Mouse (Mus musculus) CH12.LX (cell line): ENCODE data around the gene Ddb2. TPM values are rescaled to one million over a fixed set of nuclear protein-coding genes. Genes with fewer than 3 reads are reported as not detected.

Experiments used
- DNase-seq: peaks from one replicate; pipeline ENCODE4 v3.0.0-alpha.2; 2013; ENCODE audit errors: extremely low read depth
- H3K27ac ChIP-seq: 2 replicates; pipeline ENCODE4 v1.5.1; 2012; ENCODE audit warnings: low read depth, mild to moderate bottlenecking, control low read depth, moderate library complexity; ENCODE audit not compliant: insufficient read depth
- H3K27me3 ChIP-seq: replicated peaks from 2 replicates; pipeline ENCODE3; 2012; ENCODE audit warnings: inconsistent platforms
- H3K36me3 ChIP-seq, 2 experiments: replicated peaks in 1 of 2; 2 replicates each; pipeline versions ENCODE3 to v1.6.1; 2012; ENCODE audit warnings: inconsistent platforms in 1 of 2, low read length in 1 of 2, mild to moderate bottlenecking in 1 of 2, mixed read lengths in 1 of 2, moderate library complexity in 1 of 2; ENCODE audit not compliant: control insufficient read depth in 1 of 2, insufficient read depth in 1 of 2
- H3K4me1 ChIP-seq, 2 experiments: 2 replicates each; pipeline ENCODE4 v1.6.1; 2012; ENCODE audit warnings: inconsistent platforms in 1 of 2, moderate library complexity in 1 of 2; ENCODE audit not compliant: insufficient read depth in 2 of 2, control insufficient read depth in 1 of 2
- H3K4me2 ChIP-seq: 2 replicates; pipeline ENCODE4 v1.6.1; 2012; ENCODE audit warnings: low read depth, mild to moderate bottlenecking, control low read depth; ENCODE audit not compliant: poor library complexity, insufficient read depth, severe bottlenecking
- H3K4me3 ChIP-seq, 3 experiments: fragments of 150-350 bp in 1 of 3; sonication (generic) in 1 of 3; replicated peaks in 1 of 3; 2 replicates each; pipeline versions ENCODE3 to v1.5.1; 2011 to 2012; ENCODE audit warnings: low read depth in 2 of 3, low read length in 2 of 3, mild to moderate bottlenecking in 2 of 3, moderate library complexity in 2 of 3, control low read depth in 1 of 3, improper control_type of control experiment in 1 of 3, inconsistent platforms in 1 of 3, mixed read lengths in 1 of 3; ENCODE audit not compliant: poor library complexity in 1 of 3
- H3K79me2 ChIP-seq: replicated peaks from 2 replicates; pipeline ENCODE4 v1.6.1; 2012; ENCODE audit warnings: mild to moderate bottlenecking, moderate library complexity; ENCODE audit not compliant: control insufficient read depth, poor library complexity, insufficient read depth, severe bottlenecking; ENCODE audit errors: extremely low read depth
- H3K9ac ChIP-seq: 2 replicates; pipeline ENCODE4 v1.6.1; 2012; ENCODE audit warnings: low read depth, mild to moderate bottlenecking, control low read depth, moderate library complexity; ENCODE audit not compliant: insufficient read depth
- H3K9me3 ChIP-seq: replicated peaks from 2 replicates; pipeline ENCODE3; 2012; ENCODE audit warnings: low read length, inconsistent platforms, mixed read lengths
- BHLHE40 ChIP-seq: IDR thresholded peaks from 2 replicates; pipeline ENCODE4 v1.6.1; 2011; ENCODE audit warnings: mild to moderate bottlenecking, low read depth, low read length, improper control_type of control experiment
- CHD1 ChIP-seq: IDR thresholded peaks from 2 replicates; pipeline ENCODE4 v1.6.1; 2012; ENCODE audit warnings: low read depth, low read length, improper control_type of control experiment, inconsistent platforms
- CHD2 ChIP-seq: IDR thresholded peaks from 2 replicates; pipeline ENCODE4 v1.6.1; 2011; ENCODE audit warnings: low read length, improper control_type of control experiment
- CTCF ChIP-seq, 2 experiments: IDR thresholded peaks in 1 of 2; conservative IDR thresholded peaks in 1 of 2; 2 replicates each; pipeline ENCODE4 v1.5.1; 2011 to 2012; ENCODE audit warnings: low read depth in 2 of 2, low read length in 2 of 2, improper control_type of control experiment in 1 of 2, inconsistent platforms in 1 of 2, mild to moderate bottlenecking in 1 of 2, moderate library complexity in 1 of 2
- E2F4 ChIP-seq: IDR thresholded peaks from 2 replicates; pipeline ENCODE4 v1.6.1; 2011; ENCODE audit warnings: low read depth, low read length, improper control_type of control experiment; ENCODE audit not compliant: insufficient replicate concordance
- EP300 ChIP-seq: IDR thresholded peaks from 2 replicates; pipeline ENCODE4 v1.6.1; 2011; ENCODE audit warnings: low read length, improper control_type of control experiment
- GABPA ChIP-seq: IDR thresholded peaks from 2 replicates; pipeline ENCODE4 v1.6.1; 2012; ENCODE audit warnings: low read depth, low read length, improper control_type of control experiment, inconsistent platforms; ENCODE audit not compliant: insufficient replicate concordance
- HCFC1 ChIP-seq: IDR thresholded peaks from 2 replicates; pipeline ENCODE4 v1.6.1; 2012; ENCODE audit warnings: low read depth, mild to moderate bottlenecking, inconsistent platforms, low read length, improper control_type of control experiment
- JUND ChIP-seq: conservative IDR thresholded peaks from 2 replicates; pipeline ENCODE4 v1.6.1; 2011; ENCODE audit warnings: low read depth, low read length, improper control_type of control experiment
- KAT2A ChIP-seq: IDR thresholded peaks from 2 replicates; pipeline ENCODE4 v1.6.1; 2012; ENCODE audit warnings: low read length, improper control_type of control experiment, inconsistent platforms; ENCODE audit not compliant: insufficient replicate concordance
- MAFK ChIP-seq: IDR thresholded peaks from 2 replicates; pipeline ENCODE4 v1.6.1; 2011; ENCODE audit warnings: low read length, improper control_type of control experiment; ENCODE audit not compliant: insufficient replicate concordance
- MAX ChIP-seq: IDR thresholded peaks from 2 replicates; pipeline ENCODE4 v1.6.1; 2011; ENCODE audit warnings: low read length, improper control_type of control experiment
- MEF2A ChIP-seq: IDR thresholded peaks from 2 replicates; pipeline ENCODE4 v1.6.1; 2014; ENCODE audit warnings: low read depth, mild to moderate bottlenecking, inconsistent platforms, low read length, improper control_type of control experiment, borderline replicate concordance
- MYC ChIP-seq: IDR thresholded peaks from 2 replicates; pipeline ENCODE4 v1.6.1; 2011; ENCODE audit warnings: low read depth, mild to moderate bottlenecking, improper control_type of control experiment, low read length
- NELFE ChIP-seq: IDR thresholded peaks from 2 replicates; pipeline ENCODE4 v1.6.1; 2011; ENCODE audit warnings: low read depth, low read length, improper control_type of control experiment
- NRF1 ChIP-seq: IDR thresholded peaks from 2 replicates; pipeline ENCODE4 v1.6.1; 2014; ENCODE audit warnings: low read depth, mild to moderate bottlenecking, inconsistent platforms, low read length, improper control_type of control experiment, moderate library complexity
- PAX5 ChIP-seq: IDR thresholded peaks from 2 replicates; pipeline ENCODE4 v1.6.1; 2012; ENCODE audit warnings: low read length, inconsistent platforms, mixed read lengths
- POLR2A ChIP-seq: IDR thresholded peaks from 2 replicates; pipeline ENCODE4 v1.6.1; 2011; ENCODE audit warnings: low read depth, mild to moderate bottlenecking, improper control_type of control experiment, low read length
- RAD21 ChIP-seq: IDR thresholded peaks from 2 replicates; pipeline ENCODE4 v1.6.1; 2011; ENCODE audit warnings: low read depth, mild to moderate bottlenecking, low read length, improper control_type of control experiment, moderate library complexity
- SIN3A ChIP-seq: IDR thresholded peaks from 2 replicates; pipeline ENCODE4 v1.6.1; 2012; ENCODE audit warnings: low read length, improper control_type of control experiment, inconsistent platforms
- TCF12 ChIP-seq: IDR thresholded peaks from 2 replicates; pipeline ENCODE4 v1.6.1; 2014; ENCODE audit warnings: low read depth, mild to moderate bottlenecking, inconsistent platforms, low read length, improper control_type of control experiment
- UBTF ChIP-seq: IDR thresholded peaks from 2 replicates; pipeline ENCODE4 v1.6.1; 2012; ENCODE audit warnings: low read depth, mild to moderate bottlenecking, inconsistent platforms, low read length, improper control_type of control experiment, moderate library complexity
- ZKSCAN1 ChIP-seq: IDR thresholded peaks from 2 replicates; pipeline ENCODE4 v1.6.1; 2012; ENCODE audit warnings: low read depth, inconsistent platforms, low read length, improper control_type of control experiment, borderline replicate concordance
- ZMIZ1 ChIP-seq: IDR thresholded peaks from 2 replicates; pipeline ENCODE4 v1.6.1; 2012; ENCODE audit warnings: low read depth, mild to moderate bottlenecking, inconsistent platforms, low read length, improper control_type of control experiment
- dilution Hi-C: fragments of 300-500 bp; cut with MboI; formaldehyde crosslinking; loops from 2 replicates; pipeline ENCODE4 v1.14.3; 2020; ENCODE audit warnings: low sequenced_read_pairs; ENCODE audit not compliant: extremely low pct_unique_long_range_greater_than_20kb, extremely low pct_ligation_motif_present
- in situ Hi-C: fragments of 300-500 bp; cut with MboI; formaldehyde crosslinking; loops from 3 replicates; pipeline ENCODE4 v1.14.3; 2019; ENCODE audit warnings: low sequenced_read_pairs, low pct_ligation_motif_present, low pct_unique_long_range_greater_than_20kb, mixed read lengths
- polyA plus RNA-seq: library from polyadenylated mRNA; unstranded; fragments of >175 nt; gene quantifications from 2 replicates; pipeline ENCODE4 v1.2.1, GENCODE M21; 2012; ENCODE audit warnings: low read depth; ENCODE audit not compliant: insufficient read length
- total RNA-seq, 2 experiments: library from RNA; depleted of rRNA; stranded (reverse); fragments of 300-350 nt in 1 of 2; fragments of >200 nt in 1 of 2; gene quantifications; 2 replicates each; pipeline ENCODE4 v1.2.3; 2012 to 2014

The Ddb2 gene
- total and polyA plus RNA-seq, 3 experiments = 13.9 to 20.2 (median 14.1) TPM

DNA sequence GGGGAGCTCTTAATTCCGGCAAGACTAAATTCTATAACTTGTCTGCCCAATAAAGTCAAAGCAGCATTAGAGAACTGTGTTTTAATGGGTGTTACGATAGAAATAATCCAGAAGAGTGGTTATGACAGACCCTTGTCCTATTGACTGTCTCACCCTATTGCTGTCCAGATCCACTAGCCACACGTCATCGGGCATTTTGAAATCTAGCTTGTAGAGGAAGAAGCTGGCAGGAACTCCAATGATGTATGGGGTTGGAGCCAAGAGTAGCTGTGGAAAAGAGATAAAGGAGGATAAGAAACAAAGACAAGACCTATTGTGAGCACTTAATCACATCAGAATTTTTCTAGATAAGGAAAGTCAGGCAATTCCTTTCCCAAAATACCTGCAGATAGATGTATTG, 61.3 kb downstream of the Ddb2 start:
- Histone ChIP-seq H3K36me3 (peaks cover 43 to 71% of the 10 kb centered on the region in 2 experiments), H3K4me2 (no peak overlapping the region), H3K9me3 (no peaks in the 10 kb centered on the region)
- no peak for TF ChIP-seq UBTF
- TF ChIP-seq MAFK = no peak
- no peak for TF ChIP-seq SIN3A
- no peak for TF ChIP-seq ZMIZ1
- no peak for TF ChIP-seq CHD2
- no peak for TF ChIP-seq HCFC1
- TF ChIP-seq MYC = no peak
- no peak for TF ChIP-seq TCF12
- TF ChIP-seq MEF2A = no peak
- TF ChIP-seq E2F4 = no peak
- no peak for TF ChIP-seq KAT2A
- TF ChIP-seq MAX = no peak
- TF ChIP-seq, all 38 proteins: peak for 0
- no peaks in the 10 kb centered on the region for H3K27me3 ChIP-seq
- no peaks in the 10 kb centered on the region for H3K79me2 ChIP-seq
- no peak overlapping the region for H3K4me3 ChIP-seq
- H3K4me1 ChIP-seq = peaks cover 0 to 9% of the 10 kb centered on the region in 2 experiments; a peak in 1 of 4 replicates
- in situ Hi-C loops (no loop called here), dilution Hi-C loops (no loop called here)
- DNase-seq = no peak
- H3K27ac ChIP-seq = no peak overlapping the region
- no peak overlapping the region for H3K9ac ChIP-seq

DNA sequence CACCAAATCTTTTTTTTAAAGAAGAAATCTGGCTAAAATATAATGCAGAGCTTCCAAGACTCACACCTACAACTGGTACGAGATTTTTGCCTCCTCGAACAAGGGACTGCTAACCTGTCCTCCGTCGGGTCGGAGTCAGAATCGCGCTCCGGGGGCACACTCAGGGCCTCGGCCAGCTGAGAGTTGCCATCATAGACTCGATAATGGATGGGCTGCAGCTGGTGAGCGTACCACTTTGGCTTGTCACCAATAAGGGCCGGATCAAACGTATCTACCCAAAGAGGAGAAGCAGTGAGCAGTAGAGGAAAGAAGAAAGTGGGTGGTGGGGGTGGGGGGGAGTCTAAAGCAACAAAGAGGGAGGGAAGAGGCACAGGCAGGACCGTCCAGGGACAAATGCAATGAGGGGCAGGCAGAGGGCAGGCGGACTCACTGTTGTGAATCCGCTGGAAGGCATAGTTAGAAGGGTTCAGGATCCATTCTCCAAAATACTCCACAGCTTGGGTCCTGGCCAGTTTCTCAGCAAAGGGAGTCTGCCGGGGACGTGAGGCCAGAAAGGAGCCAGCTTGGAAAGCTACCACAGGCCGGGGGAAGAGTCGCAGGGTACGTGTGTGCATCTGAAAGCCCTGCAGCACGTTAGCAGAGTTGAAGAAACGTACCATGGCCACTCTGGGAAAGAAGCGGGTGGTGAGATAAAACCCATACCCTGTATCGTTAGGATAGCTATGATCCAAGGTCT, 67.0 kb downstream of the Ddb2 start:
- in situ Hi-C loops = no loop called here
- no peaks in the 10 kb centered on the region for H3K27me3 ChIP-seq
- H3K4me1 ChIP-seq = peaks cover 0 to 9% of the 10 kb centered on the region in 2 experiments; a peak in 1 of 4 replicates
- H3K4me3 ChIP-seq = no peak overlapping the region
- dilution Hi-C loops = no loop called here
- peaks cover 58 to 87% of the 10 kb centered on the region in 2 experiments for H3K36me3 ChIP-seq
- no peaks in the 10 kb centered on the region for H3K9me3 ChIP-seq
- H3K79me2 ChIP-seq = no peaks in the 10 kb centered on the region
- no peak overlapping the region for H3K4me2 ChIP-seq
- no peak for DNase-seq
- TF ChIP-seq POLR2A = no peak
- no peak for TF ChIP-seq BHLHE40
- TF ChIP-seq MYC = no peak
- TF ChIP-seq MAFK = no peak
- TF ChIP-seq PAX5 = no peak
- no peak for TF ChIP-seq CTCF (conservative IDR thresholded peaks at IDR 0.05 in 1 of 2, IDR thresholded peaks at IDR 0.05 in 1 of 2; ENCODE audit: low read depth in 2 of 2, low read length in 2 of 2)
- no peak for TF ChIP-seq CHD1
- no peak for TF ChIP-seq EP300
- TF ChIP-seq CHD2 = no peak
- no peak for TF ChIP-seq TCF12
- no peak for TF ChIP-seq ZKSCAN1
- TF ChIP-seq JUND = no peak
- TF ChIP-seq RAD21 = no peak
- TF ChIP-seq NELFE = no peak
- no peak for TF ChIP-seq NRF1
- no peak for TF ChIP-seq GABPA
- no peak overlapping the region for H3K27ac ChIP-seq
- no peak overlapping the region for H3K9ac ChIP-seq
